Mouse (Mus musculus): ENCODE measurements around the gene Cd2ap. TPM values are rescaled to one million over a fixed set of nuclear protein-coding genes. Genes with fewer than 3 reads are reported as not detected.

Gene Cd2ap
- polyA plus RNA-seq (2012; rRNA removed) = 26.8 and 30.9 TPM in 2 replicates
- 27.1 and 27.8 TPM in 2 replicates for polyA plus RNA-seq (2014; fragmentation: Nextera tagmentation; extraction: Ambion mirVana)

- peak; percentile 96 for DNase-seq (ENCODE audit: low spot score)
- H3K9me3 ChIP-seq (ENCODE audit: control insufficient read depth, low read length) = no peaks in the 10 kb centered on the region
- H3K9ac ChIP-seq (ENCODE audit: low read depth, low read length, severe bottlenecking) = peak within 1 kb of the TSS; percentile 96
- no peaks in the 10 kb centered on the region for H3K36me3 ChIP-seq (ENCODE audit: control insufficient read depth, insufficient read depth, low read length)
- peak; percentile 94 for ATAC-seq (ENCODE audit: low FRiP score, low read depth)
- peak; percentile 96 for TF ChIP-seq POLR2A (IDR thresholded peaks at IDR 0.05; ENCODE audit: borderline replicate concordance, extremely low read depth, insufficient read depth, insufficient read length)
- H3K27ac ChIP-seq (replicated peaks; ENCODE audit: low read depth, low read length) = peak within 1 kb of the TSS; percentile 97
- H3K27me3 ChIP-seq (ENCODE audit: control insufficient read depth, insufficient read depth, low read length) = no peaks in the 10 kb centered on the region
- under 1% methylated on average over 65 of the region's 94 CpGs for WGBS
- H3K4me1 ChIP-seq (ENCODE audit: control insufficient read depth, insufficient read depth, low read length) = peaks cover 10% of the 10 kb centered on the region; the same call in 1 of the 2 replicates
- peak within 1 kb of the TSS; percentile 91 for H3K4me3 ChIP-seq (replicated peaks; ENCODE audit: low read length)
- H3K4me2 ChIP-seq (replicated peaks; ENCODE audit: low read depth, low read length, severe bottlenecking) = peak within 1 kb of the TSS; percentile 89
These were observed at the start of gene Cd2ap for GRCm38 (mm10) chr17:42876001-42876903. TSS of gene Cd2ap (minus strand) at chr17:42876665.

GRCm38 (mm10) chr17:42924731-42925130, 48.3 kb upstream of the Cd2ap start:
- Histone ChIP-seq H3K36me3 (ENCODE audit: control insufficient read depth, insufficient read depth, low read length) (no peaks in the 10 kb centered on the region), H3K4me3 (replicated peaks; ENCODE audit: low read length) (no peak overlapping the region), H3K4me1 (ENCODE audit: control insufficient read depth, insufficient read depth, low read length) (no peaks in the 10 kb centered on the region), H3K27me3 (ENCODE audit: control insufficient read depth, insufficient read depth, low read length) (no peaks in the 10 kb centered on the region), H3K9ac (ENCODE audit: low read depth, low read length, severe bottlenecking) (no peak overlapping the region), H3K27ac (replicated peaks; ENCODE audit: low read depth, low read length) (no peak overlapping the region), H3K4me2 (replicated peaks; ENCODE audit: low read depth, low read length, severe bottlenecking) (no peak overlapping the region), H3K9me3 (ENCODE audit: control insufficient read depth, low read length) (no peaks in the 10 kb centered on the region)
- ATAC-seq (ENCODE audit: low FRiP score, low read depth) (no peak), DNase-seq (ENCODE audit: low spot score) (no peak)
- no peak for TF ChIP-seq POLR2A (IDR thresholded peaks at IDR 0.05; ENCODE audit: borderline replicate concordance, extremely low read depth, insufficient read depth, insufficient read length)
- 88% methylated on average over 5 of the region's 5 CpGs for WGBS

GRCm38 (mm10) chr17:42918810-42919209, 42.3 kb upstream of the Cd2ap start:
- no peaks in the 10 kb centered on the region for H3K36me3 ChIP-seq (ENCODE audit: control insufficient read depth, insufficient read depth, low read length)
- ATAC-seq (ENCODE audit: low FRiP score, low read depth) (peak; percentile 44; the same call in 1 of the 2 replicates), DNase-seq (ENCODE audit: low spot score) (peak; percentile 70)
- H3K4me3 ChIP-seq (replicated peaks; ENCODE audit: low read length) = no peak overlapping the region
- no peaks in the 10 kb centered on the region for H3K4me1 ChIP-seq (ENCODE audit: control insufficient read depth, insufficient read depth, low read length)
- H3K27ac ChIP-seq (replicated peaks; ENCODE audit: low read depth, low read length) = no peak overlapping the region
- no peak overlapping the region for H3K4me2 ChIP-seq (replicated peaks; ENCODE audit: low read depth, low read length, severe bottlenecking)
- H3K9me3 ChIP-seq (ENCODE audit: control insufficient read depth, low read length) = no peaks in the 10 kb centered on the region
- 19% methylated on average over 9 of the region's 9 CpGs for WGBS
- H3K9ac ChIP-seq (ENCODE audit: low read depth, low read length, severe bottlenecking) = no peak overlapping the region
- no peak for TF ChIP-seq POLR2A (IDR thresholded peaks at IDR 0.05; ENCODE audit: borderline replicate concordance, extremely low read depth, insufficient read depth, insufficient read length)
- no peaks in the 10 kb centered on the region for H3K27me3 ChIP-seq (ENCODE audit: control insufficient read depth, insufficient read depth, low read length)

- ATAC-seq (ENCODE audit: low FRiP score, low read depth) = no peak
- Histone ChIP-seq H3K9ac (ENCODE audit: low read depth, low read length, severe bottlenecking) (no peak overlapping the region), H3K4me2 (replicated peaks; ENCODE audit: low read depth, low read length, severe bottlenecking) (no peak overlapping the region), H3K27me3 (ENCODE audit: control insufficient read depth, insufficient read depth, low read length) (no peaks in the 10 kb centered on the region), H3K36me3 (ENCODE audit: control insufficient read depth, insufficient read depth, low read length) (no peaks in the 10 kb centered on the region), H3K9me3 (ENCODE audit: control insufficient read depth, low read length) (no peaks in the 10 kb centered on the region), H3K4me3 (replicated peaks; ENCODE audit: low read length) (no peak overlapping the region), H3K27ac (replicated peaks; ENCODE audit: low read depth, low read length) (no peak overlapping the region), H3K4me1 (ENCODE audit: control insufficient read depth, insufficient read depth, low read length) (no peaks in the 10 kb centered on the region)
- no peak for DNase-seq (ENCODE audit: low spot score)
- no peak for TF ChIP-seq POLR2A (IDR thresholded peaks at IDR 0.05; ENCODE audit: borderline replicate concordance, extremely low read depth, insufficient read depth, insufficient read length)
- 79% methylated on average over 7 of the region's 7 CpGs for WGBS
These were observed 38.3 kb upstream of the Cd2ap start for GRCm38 (mm10) chr17:42914726-42915125.

GRCm38 (mm10) chr17:42912193-42912592, 35.7 kb upstream of the Cd2ap start:
- TF ChIP-seq POLR2A (IDR thresholded peaks at IDR 0.05; ENCODE audit: borderline replicate concordance, extremely low read depth, insufficient read depth, insufficient read length) = no peak

More at GRCm38 (mm10) chr17:42912193-42912592, 35.7 kb upstream of the Cd2ap start:
- ATAC-seq (ENCODE audit: low FRiP score, low read depth) = no peak
- WGBS = 70% methylated on average over 6 of the region's 6 CpGs
- H3K9me3 ChIP-seq (ENCODE audit: control insufficient read depth, low read length) = no peaks in the 10 kb centered on the region
- H3K27ac ChIP-seq (replicated peaks; ENCODE audit: low read depth, low read length) = no peak overlapping the region
- no peak for DNase-seq (ENCODE audit: low spot score)
- H3K4me3 ChIP-seq (replicated peaks; ENCODE audit: low read length) = no peak overlapping the region
- H3K27me3 ChIP-seq (ENCODE audit: control insufficient read depth, insufficient read depth, low read length) = no peaks in the 10 kb centered on the region
- H3K4me1 ChIP-seq (ENCODE audit: control insufficient read depth, insufficient read depth, low read length) = no peaks in the 10 kb centered on the region
- no peaks in the 10 kb centered on the region for H3K36me3 ChIP-seq (ENCODE audit: control insufficient read depth, insufficient read depth, low read length)
- no peak overlapping the region for H3K4me2 ChIP-seq (replicated peaks; ENCODE audit: low read depth, low read length, severe bottlenecking)
- H3K9ac ChIP-seq (ENCODE audit: low read depth, low read length, severe bottlenecking) = no peak overlapping the region

Data from limb, embryonic 14.5 days (tissue).